Mouse (Mus musculus) erythroblast, embryonic 14.5 days (primary cell): ENCODE measurements around the gene Vstm4.

Experiments used
- GATA1 ChIP-seq: IDR thresholded peaks from 2 replicates; pipeline ENCODE4 v1.6.1; 2012; ENCODE audit warnings: low read length, inconsistent platforms, mixed read lengths
- TAL1 ChIP-seq: IDR thresholded peaks from 3 replicates; pipeline ENCODE4 v1.6.1; 2012; ENCODE audit warnings: low read length, inconsistent platforms, mixed read lengths

DNA sequence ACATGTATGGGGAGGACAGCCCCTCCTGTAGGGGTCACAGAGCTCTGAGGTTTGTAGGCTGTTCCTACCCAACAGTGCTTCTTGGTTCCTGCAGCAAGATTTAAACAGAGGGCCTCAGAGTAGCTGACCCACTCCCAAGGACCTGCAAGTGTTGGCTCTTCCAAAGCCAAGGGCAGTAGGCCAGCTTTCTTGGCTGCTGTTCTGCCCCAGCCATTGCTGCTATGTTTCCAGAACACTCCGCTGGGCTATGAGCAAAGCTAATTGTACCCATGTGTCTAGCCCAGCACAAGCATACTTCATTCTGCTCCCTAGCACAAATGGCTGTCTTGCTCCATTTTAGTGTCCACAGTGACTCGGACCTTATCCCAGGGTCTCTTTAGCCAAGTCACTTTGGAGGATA is 40.3 kb downstream of the Vstm4 start:
- TF ChIP-seq TAL1 = no peak
- no peak for TF ChIP-seq GATA1
